Mouse (Mus musculus) liver, postnatal 0 days (tissue): ENCODE data around the gene Klhl32.

Experiments used
- CTCF ChIP-seq: sonication (generic); IDR thresholded peaks from 2 replicates; pipeline ENCODE4 v1.5.1; 2016; ENCODE audit warnings: antibody characterized with exemption, low read depth
- EP300 ChIP-seq: IDR thresholded peaks from 2 replicates; pipeline ENCODE4 v1.6.1; 2016; ENCODE audit warnings: antibody characterized with exemption, low read depth, mild to moderate bottlenecking

- TF ChIP-seq CTCF = no peak
- no peak for TF ChIP-seq EP300
Observed at GRCm38 (mm10) chr4:24609564-24609963, 241.4 kb downstream of the Klhl32 start.
